Mouse (Mus musculus) left cerebral cortex, postnatal 25 days (tissue): ENCODE results near the gene Olfr1389. TPM values are rescaled to one million over a fixed set of nuclear protein-coding genes. Genes with fewer than 3 reads are reported as not detected.
"Not testable (repeated sequence)": the region's sequence is repeated elsewhere in the genome, so short reads cannot be mapped to it uniquely, and the experiment has no call there.

Source experiments
- DNase-seq, 2 experiments: peaks; one replicate each; pipeline ENCODE4 v3.0.0; 2022; ENCODE audit warnings: low spot score in 2 of 2, mixed read lengths in 1 of 2
- intact Hi-C: fragments of 180-260 bp; cut with DNase I; formaldehyde crosslinking; loops from one replicate; pipeline ENCODE4 v1.15.1; 2025
- total RNA-seq, 2 experiments: library from RNA; stranded (reverse); gene quantifications; 2 replicates each; pipeline ENCODE4 v1.2.3; 2021

The Olfr1389 gene
- total RNA-seq: not detected

DNA sequence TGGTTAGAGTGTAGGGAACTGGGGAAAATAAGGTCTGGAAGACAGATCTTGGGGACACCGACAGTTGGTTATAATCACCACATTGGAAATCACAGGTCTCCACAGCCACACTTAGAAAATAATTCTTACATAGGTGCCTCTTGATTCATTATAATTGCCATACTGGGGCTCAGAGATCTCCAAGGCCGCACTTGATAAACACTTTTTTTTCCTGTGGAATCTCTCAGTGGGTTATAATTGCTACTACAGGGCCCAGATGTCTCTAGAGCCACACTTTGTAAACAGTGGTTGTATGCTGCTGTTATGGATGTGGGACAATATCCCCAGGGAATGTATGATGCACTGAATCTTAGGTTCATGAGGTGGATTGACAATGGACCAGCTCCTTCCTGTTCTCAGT lies at the start of gene Olfr1389:
Olfr1389 (plus strand) TSS at position 301 of the 400 bp plus-strand sequence.
- no peak for DNase-seq
- intact Hi-C loops: no loop called here

DNA sequence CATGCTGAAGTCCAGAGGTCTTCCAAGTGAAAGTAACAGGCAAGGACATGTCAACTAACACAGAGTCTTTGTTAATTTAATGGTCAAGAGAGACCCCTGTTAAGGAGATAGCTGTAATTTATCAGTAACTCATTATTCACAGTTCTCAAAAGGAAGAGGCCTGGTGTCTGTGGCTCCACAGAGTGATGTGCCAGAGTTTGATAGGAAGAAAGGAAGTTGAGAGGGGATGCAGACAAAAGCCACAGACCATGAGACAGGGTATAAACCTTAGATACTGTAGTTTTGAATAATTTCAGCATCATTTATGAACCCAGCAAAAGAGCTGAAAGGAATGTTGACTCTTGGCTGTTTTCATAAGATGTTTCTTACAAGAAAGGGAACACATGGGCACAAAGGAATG lies 39.7 kb upstream of the Olfr1389 start:
- intact Hi-C loops: loop anchor here (1.0 kb wide), 1 partner anchor 47 kb away; no protein-coding TSS in a partner anchor

DNA sequence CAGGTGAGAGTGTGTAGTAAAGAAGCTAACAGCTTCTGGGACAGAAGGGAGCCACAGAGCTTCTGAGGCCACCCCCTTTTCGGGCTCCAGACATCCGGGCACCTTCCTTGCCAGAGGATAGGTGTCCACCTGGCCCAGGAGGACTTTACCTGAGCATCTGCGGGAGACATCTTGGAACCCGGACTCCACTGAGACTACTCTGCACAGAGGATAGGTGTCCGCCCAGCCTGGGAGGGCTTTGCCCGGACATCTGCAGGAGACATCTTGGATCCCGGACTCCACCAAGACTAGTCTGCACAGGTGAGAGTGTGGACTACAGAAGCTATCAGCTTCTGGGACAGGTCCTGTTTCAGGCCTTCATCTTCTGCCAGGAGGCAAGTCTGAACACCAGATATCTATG lies 36.7 kb upstream of the Olfr1389 start:
- intact Hi-C loops, DNase-seq: not testable (repeated sequence)

More for the DNA sequence above, 39.7 kb upstream of the Olfr1389 start:
- DNase-seq: no peak

DNA sequence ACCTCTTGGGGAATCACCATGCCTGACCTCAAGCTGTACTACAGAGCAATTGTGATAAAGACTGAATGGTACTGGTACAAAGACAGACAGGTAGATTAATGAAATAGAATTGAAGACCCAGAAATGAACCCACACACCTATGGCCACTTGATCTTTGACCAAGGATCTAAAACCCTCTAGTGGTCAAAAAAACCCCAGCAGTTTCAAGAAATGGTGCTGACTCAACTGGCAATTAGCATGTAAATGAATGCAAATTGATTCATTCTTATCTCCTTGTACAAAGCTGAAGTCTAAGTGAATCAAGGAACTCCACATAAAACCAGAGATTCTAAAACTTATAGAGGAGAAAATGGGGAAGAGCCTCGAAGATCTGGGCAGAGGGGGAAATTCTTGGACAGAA lies 30.2 kb upstream of the Olfr1389 start:
- DNase-seq: peak in 1 of 2 experiments; percentile 2
- intact Hi-C loops: not testable (repeated sequence)

DNA sequence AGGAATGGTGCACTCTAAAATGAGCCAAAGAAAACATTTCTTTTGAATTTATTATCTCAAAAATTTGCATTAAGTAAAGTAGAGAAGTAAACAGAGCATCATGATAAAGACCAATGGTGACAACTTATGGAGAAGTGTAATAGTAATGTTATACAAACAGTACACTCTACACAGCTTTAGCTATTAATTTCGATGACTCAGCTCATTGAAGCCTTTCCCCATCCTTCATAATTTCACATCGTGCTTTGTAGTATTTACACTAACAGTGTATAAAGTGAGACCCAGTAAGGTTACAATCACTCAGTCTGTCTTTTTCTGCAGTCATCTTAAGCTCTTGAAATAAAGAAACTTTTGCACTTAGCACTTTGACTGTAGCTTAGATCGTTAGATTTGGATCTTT lies 16.1 kb upstream of the Olfr1389 start:
- no peak for DNase-seq
- intact Hi-C loops: no loop called here

DNA sequence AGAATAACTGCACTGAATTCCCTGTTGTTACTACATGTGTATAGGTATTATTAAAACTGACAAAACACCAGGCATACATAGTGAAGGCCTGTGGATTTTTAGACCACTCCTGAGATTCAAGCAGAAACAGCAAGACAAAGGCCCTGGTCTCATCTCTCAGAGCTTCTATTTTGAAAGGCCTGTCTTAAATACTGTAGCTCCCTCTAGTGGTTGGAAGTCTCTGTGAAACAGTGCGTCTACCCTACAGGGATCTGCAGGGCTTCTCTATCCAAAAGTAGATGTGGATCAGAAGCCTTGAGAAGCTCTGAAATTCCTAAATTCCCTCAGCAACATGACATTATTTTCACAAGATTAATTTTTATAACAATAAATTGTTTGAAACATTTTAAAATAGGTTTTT lies 12.3 kb upstream of the Olfr1389 start:
- intact Hi-C loops: loop anchor here (5.0 kb wide), 1 partner anchor 218 kb away; no protein-coding TSS in a partner anchor
- peak; percentile 5 to 68 for DNase-seq

DNA sequence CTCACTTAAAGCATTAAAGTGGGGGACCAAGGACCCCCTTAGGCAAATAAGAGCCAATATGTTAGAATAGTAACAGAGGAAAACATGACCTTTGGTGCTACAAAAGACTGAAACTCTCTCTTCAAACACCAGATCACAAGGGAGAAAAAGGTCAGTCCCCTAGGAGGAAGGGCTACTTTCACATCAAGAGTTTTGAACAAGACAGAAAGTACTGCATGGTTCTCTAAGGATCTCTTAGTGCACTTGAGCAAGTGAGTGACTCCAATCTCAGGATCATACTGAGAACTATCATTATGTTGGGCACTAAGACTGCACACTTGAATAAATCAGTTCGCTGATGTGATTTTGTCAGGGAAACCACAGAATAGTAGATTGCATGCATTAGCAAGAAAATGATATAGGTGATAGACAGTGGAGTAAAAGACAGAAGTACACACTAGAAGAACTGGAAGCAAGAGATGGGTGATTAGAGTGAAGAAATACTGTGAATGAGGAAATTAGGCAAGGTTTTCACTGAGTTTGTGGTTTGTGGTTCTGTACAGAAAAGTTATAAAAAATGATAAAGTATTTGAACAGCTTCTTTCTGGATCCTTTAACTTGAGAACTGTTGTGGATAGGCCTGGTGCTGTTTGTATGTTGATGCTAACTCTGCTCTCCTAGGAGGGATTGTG lies 2.5 kb downstream of the Olfr1389 start:
- DNase-seq: no peak
- intact Hi-C loops: no loop called here

DNA sequence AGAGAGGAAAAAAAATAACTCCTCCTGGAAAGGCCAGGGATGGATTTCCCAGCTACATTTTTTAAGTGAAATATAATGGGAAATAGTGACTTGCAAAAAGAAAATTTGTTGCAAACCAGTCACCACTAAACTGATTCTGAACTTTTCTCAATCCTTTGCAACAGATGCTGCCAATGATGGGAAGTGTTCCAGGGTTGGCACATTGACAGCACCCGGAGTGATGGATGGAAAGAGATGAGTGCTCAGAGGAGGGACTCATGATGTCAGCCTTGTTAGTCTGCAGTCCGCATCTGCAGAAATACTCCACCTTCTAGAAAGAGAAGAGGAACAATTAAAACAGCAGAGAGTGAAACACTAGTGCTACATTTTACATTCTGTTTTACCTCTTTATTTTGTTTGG lies 6.8 kb downstream of the Olfr1389 start:
- peak; percentile 3 to 36 for DNase-seq

DNA sequence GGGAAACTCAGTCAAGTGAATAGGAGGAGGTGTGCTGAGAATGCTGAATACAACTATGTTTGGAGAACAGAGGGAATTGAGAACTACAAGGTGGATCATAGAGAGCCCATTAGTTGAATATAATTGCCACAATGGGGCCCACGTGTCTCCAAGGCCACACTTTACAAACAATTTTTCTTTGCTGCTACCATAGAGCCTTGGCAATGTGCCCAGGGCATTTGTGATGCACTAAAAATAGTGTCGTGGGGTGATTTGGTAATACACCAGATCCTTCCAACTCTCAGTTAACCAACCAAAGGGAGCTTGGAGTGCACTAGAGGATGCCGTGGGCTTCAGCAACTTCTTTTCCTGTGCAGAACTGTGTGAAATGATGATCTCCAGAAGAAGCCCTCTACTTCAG lies 13.5 kb downstream of the Olfr1389 start, which contains the start of gene Olfr1388:
Olfr1388 (plus strand) TSS at position 214 of the 400 bp plus-strand sequence.
- no peak for DNase-seq
- intact Hi-C loops: no loop called here

More for the DNA sequence above, 6.8 kb downstream of the Olfr1389 start:
- intact Hi-C loops: no loop called here

DNA sequence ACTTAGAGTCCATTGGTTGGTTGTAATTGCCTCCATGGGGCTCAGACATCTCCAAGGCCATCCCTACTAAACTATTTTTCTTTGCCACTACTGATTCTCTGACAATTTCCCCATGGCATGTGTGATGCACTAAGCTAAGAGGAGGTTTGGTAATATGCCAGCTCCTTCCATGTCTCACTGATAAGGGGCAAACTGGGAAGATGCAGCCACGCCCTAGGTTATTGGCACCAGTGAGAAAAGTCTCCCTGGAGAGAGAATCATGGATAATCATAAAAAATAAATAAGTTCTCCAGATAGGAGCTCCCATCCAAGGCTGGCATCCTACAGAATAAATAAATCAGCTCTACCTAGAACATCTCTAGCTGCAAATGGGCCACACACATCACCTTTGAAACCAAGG lies 32.2 kb downstream of the Olfr1389 start, which contains the start of gene Olfr1387:
Olfr1387 (plus strand) TSS at position 301 of the 400 bp plus-strand sequence.
- DNase-seq: no peak
- intact Hi-C loops: no loop called here

DNA sequence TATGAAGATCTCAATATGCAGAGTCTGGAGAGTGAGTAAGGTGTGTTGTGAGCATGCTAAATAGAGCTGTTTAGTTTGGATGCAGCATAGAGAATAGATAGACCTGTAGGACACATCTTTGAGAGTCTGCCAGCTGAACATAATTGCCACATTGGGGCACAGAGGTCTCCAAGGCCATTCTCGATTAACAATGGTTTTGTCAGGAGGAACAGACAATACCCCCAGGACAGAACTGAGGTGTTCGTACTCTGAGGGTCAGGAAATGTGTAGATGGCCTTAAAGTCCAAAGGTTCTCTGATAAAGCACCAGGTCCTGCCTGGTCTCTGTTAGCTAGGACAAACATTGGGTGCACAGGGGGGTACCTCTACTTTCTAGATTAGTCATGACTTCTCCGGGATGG lies 41.9 kb downstream of the Olfr1389 start, which contains the start of gene Olfr1386:
Olfr1386 (plus strand) TSS at position 301 of the 400 bp plus-strand sequence.
- DNase-seq, intact Hi-C loops: not testable (repeated sequence)

Other genes starting within 250 kb of the Olfr1389 start
- under 1 TPM in 1 of 2 experiments, not detected in 1; 0.07 TPM for gene Btnl9, start 235.9 kb upstream of the Olfr1389 start, total RNA-seq
- gene Zfp62, start 219.8 kb upstream of the Olfr1389 start, total RNA-seq: 10 to 100 TPM; 51.8 to 58.5 TPM
- gene Mgat1, start 178.9 kb upstream of the Olfr1389 start, total RNA-seq: 10 to 100 TPM; 69.0 to 79.2 TPM
- gene Olfr1393, start 144.8 kb upstream of the Olfr1389 start, total RNA-seq: under 1 TPM; 0.23 to 0.34 TPM
- under 1 TPM in 1 of 2 experiments, not detected in 1; 0.14 TPM for gene Olfr1392, start 137.8 kb upstream of the Olfr1389 start, total RNA-seq
- not detected for gene Olfr10, start 118.3 kb upstream of the Olfr1389 start, total RNA-seq
- not detected for gene Olfr1391, start 100.3 kb upstream of the Olfr1389 start, total RNA-seq
- gene Olfr1390, start 87.9 kb upstream of the Olfr1389 start, total RNA-seq: not detected
- under 1 TPM; 0.18 to 0.34 TPM for gene Olfr1388, start 13.6 kb downstream of the Olfr1389 start, total RNA-seq
- gene Olfr1387, start 32.3 kb downstream of the Olfr1389 start, total RNA-seq: not detected
- gene Olfr1386, start 42.0 kb downstream of the Olfr1389 start, total RNA-seq: not detected
- not detected for gene Olfr1385, start 66.0 kb downstream of the Olfr1389 start, total RNA-seq
- not detected for gene Olfr1384, start 83.7 kb downstream of the Olfr1389 start, total RNA-seq
- not detected for gene Olfr1383, start 96.6 kb downstream of the Olfr1389 start, total RNA-seq
- not detected for gene Olfr1382, start 105.2 kb downstream of the Olfr1389 start, total RNA-seq
- not detected for gene Olfr1381, start 120.4 kb downstream of the Olfr1389 start, total RNA-seq
- not detected for gene Olfr1380, start 133.8 kb downstream of the Olfr1389 start, total RNA-seq
- 1 to 10 TPM; 2.3 to 2.6 TPM for gene Flt4, start 186.2 kb downstream of the Olfr1389 start, total RNA-seq
- under 1 TPM in 1 of 2 experiments, not detected in 1; 0.78 TPM for gene Scgb3a1, start 240.5 kb downstream of the Olfr1389 start, total RNA-seq